Mouse (Mus musculus) lung, embryonic 16.5 days (tissue): ENCODE results near the gene Gmds. TPM values are rescaled to one million over a fixed set of nuclear protein-coding genes. Genes with fewer than 3 reads are reported as not detected.

Experiments
- ATAC-seq: fragments of 200-750 bp; cut with Nextera tagmentation; 2 replicates; pipeline ENCODE4 v1.8.0; 2017; ENCODE audit warnings: low read depth, mild to moderate bottlenecking, moderate library complexity
- H3K27ac ChIP-seq: fragments of 300-500 bp; sonication (generic); 2 replicates; pipeline ENCODE4 v1.5.1; 2014; ENCODE audit warnings: mild to moderate bottlenecking, control low read depth, low read length
- H3K27me3 ChIP-seq: fragments of 300-500 bp; sonication (generic); 2 replicates; pipeline ENCODE4 v1.6.1; 2014; ENCODE audit warnings: low read depth, low read length, mixed read lengths; ENCODE audit not compliant: control insufficient read depth, insufficient read depth
- H3K36me3 ChIP-seq: fragments of 300-500 bp; sonication (generic); 2 replicates; pipeline ENCODE4 v1.6.1; 2014; ENCODE audit warnings: low read length; ENCODE audit not compliant: control insufficient read depth, insufficient read depth
- H3K4me1 ChIP-seq: fragments of 300-500 bp; sonication (generic); replicated peaks from 2 replicates; pipeline ENCODE4 v1.6.1; 2014; ENCODE audit warnings: low read length, mixed read lengths; ENCODE audit not compliant: control insufficient read depth, insufficient read depth
- H3K4me2 ChIP-seq: fragments of 300-500 bp; sonication (generic); 2 replicates; pipeline ENCODE4 v1.6.1; 2014; ENCODE audit warnings: low read depth, low read length, control low read depth
- H3K4me3 ChIP-seq: fragments of 300-500 bp; sonication (generic); 2 replicates; pipeline ENCODE4 v1.5.1; 2014; ENCODE audit warnings: mild to moderate bottlenecking, low read length, control low read depth
- H3K9ac ChIP-seq: fragments of 300-500 bp; sonication (generic); 2 replicates; pipeline ENCODE4 v1.6.1; 2014; ENCODE audit warnings: low read length, control low read depth
- H3K9me3 ChIP-seq: fragments of 300-500 bp; sonication (generic); 2 replicates; pipeline ENCODE4 v1.6.1; 2016; ENCODE audit warnings: low read length; ENCODE audit not compliant: control insufficient read depth
- whole genome bisulfite sequencing: fragments of 180-500 bp; shearing (Covaris S2); extraction: QIAGEN DNeasy Blood & Tissue Kit; methylation state at CpG from one replicate; pipeline ENCODE4 v1.1.7; 2014; 5-methylcytosine and 5-hydroxymethylcytosine counted together
- polyA plus RNA-seq: library from polyadenylated mRNA; unstranded; fragments of >200 nt; fragmentation: Nextera tagmentation; extraction: Ambion mirVana; gene quantifications from 2 replicates; pipeline ENCODE4 v1.2.1, GENCODE M21; 2015

The Gmds gene
- polyA plus RNA-seq, 1 experiment from 2014 or later, result 20.8 TPM

GRCm38 (mm10) chr13:32143651-32144050, 194.9 kb downstream of the Gmds start:
- Histone ChIP-seq H3K27ac (no peak overlapping the region), H3K36me3 (no peaks in the 10 kb centered on the region), H3K4me1 (0 out of 2 replicates have a peak, but pooled peaks cover 3% of the 10 kb centered on the region), H3K9ac (no peak overlapping the region), H3K4me3 (no peak overlapping the region), H3K4me2 (no peak overlapping the region), H3K27me3 (no peaks in the 10 kb centered on the region; the same call in none of the 2 replicates), H3K9me3 (no peaks in the 10 kb centered on the region)
- no peak for ATAC-seq
- WGBS, result 50% methylated on average over 3 of the region's 3 CpGs

- no peak for ATAC-seq
- 64% methylated on average over 4 of the region's 4 CpGs for WGBS
- H3K27me3 ChIP-seq, result no peaks in the 10 kb centered on the region; the same call in none of the 2 replicates
- no peaks in the 10 kb centered on the region for H3K9me3 ChIP-seq
- H3K4me2 ChIP-seq, result no peak overlapping the region
- H3K36me3 ChIP-seq, result no peaks in the 10 kb centered on the region
- no peak overlapping the region for H3K9ac ChIP-seq
- H3K4me3 ChIP-seq, result no peak overlapping the region
- no peaks in the 10 kb centered on the region for H3K4me1 ChIP-seq
- H3K27ac ChIP-seq, result no peak overlapping the region
Observed at GRCm38 (mm10) chr13:32134663-32135273, 203.8 kb downstream of the Gmds start.

GRCm38 (mm10) chr13:32129970-32130369, 208.6 kb downstream of the Gmds start:
- no peak overlapping the region for H3K27ac ChIP-seq
- no peak overlapping the region for H3K4me2 ChIP-seq
- 75% methylated on average over 1 of the region's 1 CpGs for WGBS
- no peaks in the 10 kb centered on the region for H3K4me1 ChIP-seq
- no peak overlapping the region for H3K4me3 ChIP-seq
- no peaks in the 10 kb centered on the region for H3K36me3 ChIP-seq
- no peaks in the 10 kb centered on the region for H3K9me3 ChIP-seq
- H3K9ac ChIP-seq, result no peak overlapping the region
- H3K27me3 ChIP-seq, result no peaks in the 10 kb centered on the region
- no peak for ATAC-seq

GRCm38 (mm10) chr13:32118386-32118785, 220.2 kb downstream of the Gmds start:
- H3K27me3 ChIP-seq, result no peaks in the 10 kb centered on the region
- ATAC-seq, result no peak
- no peaks in the 10 kb centered on the region for H3K4me1 ChIP-seq
- H3K27ac ChIP-seq, result no peak overlapping the region
- no peaks in the 10 kb centered on the region for H3K9me3 ChIP-seq
- H3K4me2 ChIP-seq, result no peak overlapping the region
- H3K4me3 ChIP-seq, result no peak overlapping the region
- WGBS, result 57% methylated on average over 1 of the region's 1 CpGs
- H3K9ac ChIP-seq, result no peak overlapping the region
- H3K36me3 ChIP-seq, result no peaks in the 10 kb centered on the region

GRCm38 (mm10) chr13:32115468-32115867, 223.1 kb downstream of the Gmds start:
- Histone ChIP-seq H3K9me3 (no peaks in the 10 kb centered on the region), H3K27ac (no peak overlapping the region), H3K9ac (no peak overlapping the region), H3K4me2 (no peak overlapping the region), H3K27me3 (no peaks in the 10 kb centered on the region), H3K4me3 (no peak overlapping the region), H3K4me1 (no peaks in the 10 kb centered on the region), H3K36me3 (no peaks in the 10 kb centered on the region)
- 68% methylated on average over 1 of the region's 1 CpGs for WGBS
- no peak for ATAC-seq

GRCm38 (mm10) chr13:32113875-32114274, 224.7 kb downstream of the Gmds start:
- Histone ChIP-seq H3K9me3 (no peaks in the 10 kb centered on the region), H3K4me1 (no peaks in the 10 kb centered on the region), H3K27ac (no peak overlapping the region), H3K36me3 (no peaks in the 10 kb centered on the region), H3K4me2 (no peak overlapping the region), H3K9ac (no peak overlapping the region), H3K4me3 (no peak overlapping the region), H3K27me3 (no peaks in the 10 kb centered on the region)
- ATAC-seq, result no peak
- 91% methylated on average over 3 of the region's 3 CpGs for WGBS

GRCm38 (mm10) chr13:32088303-32088977, 250.1 kb downstream of the Gmds start:
- Histone ChIP-seq H3K27ac (no peak overlapping the region), H3K4me2 (no peak overlapping the region), H3K27me3 (peaks cover 3% of the 10 kb centered on the region; the same call in 1 of the 2 replicates), H3K4me1 (no peaks in the 10 kb centered on the region), H3K4me3 (no peak overlapping the region), H3K36me3 (no peaks in the 10 kb centered on the region), H3K9ac (no peak overlapping the region), H3K9me3 (no peaks in the 10 kb centered on the region)
- WGBS, result 72% methylated on average over 7 of the region's 7 CpGs
- no peak for ATAC-seq

GRCm38 (mm10) chr13:32080520-32081249, 257.9 kb downstream of the Gmds start:
- ATAC-seq, result no peak
- no peak overlapping the region for H3K4me3 ChIP-seq

GRCm38 (mm10) chr13:32073630-32074029, 264.9 kb downstream of the Gmds start:
- Histone ChIP-seq H3K36me3 (no peaks in the 10 kb centered on the region), H3K9ac (no peak overlapping the region), H3K4me2 (no peak overlapping the region), H3K4me3 (no peak overlapping the region), H3K4me1 (no peaks in the 10 kb centered on the region), H3K9me3 (no peaks in the 10 kb centered on the region), H3K27ac (no peak overlapping the region), H3K27me3 (peaks cover 2% of the 10 kb centered on the region; the same call in 1 of the 2 replicates)
- WGBS, result 64% methylated on average over 2 of the region's 2 CpGs
- no peak for ATAC-seq

More at GRCm38 (mm10) chr13:32080520-32081249, 257.9 kb downstream of the Gmds start:
- Histone ChIP-seq H3K9ac (no peak overlapping the region), H3K4me1 (no peaks in the 10 kb centered on the region), H3K36me3 (no peaks in the 10 kb centered on the region), H3K4me2 (no peak overlapping the region), H3K27me3 (no peaks in the 10 kb centered on the region), H3K9me3 (no peaks in the 10 kb centered on the region), H3K27ac (no peak overlapping the region)
- 53% methylated on average over 6 of the region's 6 CpGs for WGBS
